Mouse (Mus musculus): ENCODE measurements around the gene Lyst.
"Not testable (repeated sequence)": the region's sequence is repeated elsewhere in the genome, so short reads cannot be mapped to it uniquely, and the experiment has no call there.

Gene Lyst

GRCm38 (mm10) chr13:13590048-13591011 lies at the start of gene Lyst:
Gene Lyst (plus strand): TSS chr13:13590397.
- DNase-seq (ENCODE audit: low read depth, low spot score): peak; percentile 96

- DNase-seq (ENCODE audit: low read depth, low spot score): not testable (repeated sequence)
Measured at GRCm38 (mm10) chr13:13543073-13543472, 47.1 kb upstream of the Lyst start.

GRCm38 (mm10) chr13:13546792-13547191 lies 43.4 kb upstream of the Lyst start:
- DNase-seq (ENCODE audit: low read depth, low spot score): no peak

- DNase-seq (ENCODE audit: low read depth, low spot score): no peak
Measured at GRCm38 (mm10) chr13:13547889-13548288, 42.3 kb upstream of the Lyst start.

GRCm38 (mm10) chr13:13548431-13549190 lies 41.6 kb upstream of the Lyst start:
- no peak for DNase-seq (ENCODE audit: low read depth, low spot score)

GRCm38 (mm10) chr13:13549687-13550660 lies 40.2 kb upstream of the Lyst start:
- DNase-seq (ENCODE audit: low read depth, low spot score): no peak

GRCm38 (mm10) chr13:13552020-13552419 lies 38.2 kb upstream of the Lyst start:
- DNase-seq (ENCODE audit: low read depth, low spot score): no peak

- DNase-seq (ENCODE audit: low read depth, low spot score): no peak
Measured at GRCm38 (mm10) chr13:13553660-13554059, 36.5 kb upstream of the Lyst start.

- DNase-seq (ENCODE audit: low read depth, low spot score): no peak
Measured at GRCm38 (mm10) chr13:13555196-13555595, 35.0 kb upstream of the Lyst start.

- DNase-seq (ENCODE audit: low read depth, low spot score): no peak
Measured at GRCm38 (mm10) chr13:13557001-13557743, 33.0 kb upstream of the Lyst start.

GRCm38 (mm10) chr13:13558251-13558650 lies 31.9 kb upstream of the Lyst start:
- DNase-seq (ENCODE audit: low read depth, low spot score): no peak

GRCm38 (mm10) chr13:13558900-13559299 lies 31.3 kb upstream of the Lyst start:
- no peak for DNase-seq (ENCODE audit: low read depth, low spot score)

GRCm38 (mm10) chr13:13562571-13562970 lies 27.6 kb upstream of the Lyst start:
- DNase-seq (ENCODE audit: low read depth, low spot score): no peak

- no peak for DNase-seq (ENCODE audit: low read depth, low spot score)
Measured at GRCm38 (mm10) chr13:13564116-13564515, 26.1 kb upstream of the Lyst start.

- DNase-seq (ENCODE audit: low read depth, low spot score): no peak
Measured at GRCm38 (mm10) chr13:13564541-13564940, 25.7 kb upstream of the Lyst start.

GRCm38 (mm10) chr13:13567640-13568039 lies 22.6 kb upstream of the Lyst start:
- DNase-seq (ENCODE audit: low read depth, low spot score): no peak

- DNase-seq (ENCODE audit: low read depth, low spot score): no peak
Measured at GRCm38 (mm10) chr13:13568824-13569223, 21.4 kb upstream of the Lyst start.

- DNase-seq (ENCODE audit: low read depth, low spot score): no peak
Measured at GRCm38 (mm10) chr13:13569603-13570002, 20.6 kb upstream of the Lyst start.

- no peak for DNase-seq (ENCODE audit: low read depth, low spot score)
Measured at GRCm38 (mm10) chr13:13572060-13572835, 17.9 kb upstream of the Lyst start.

- DNase-seq (ENCODE audit: low read depth, low spot score): no peak
Measured at GRCm38 (mm10) chr13:13572941-13573340, 17.3 kb upstream of the Lyst start.

Measured in forelimb bud, embryonic 11.5 days (tissue).